Mouse (Mus musculus) liver, adult 2 months (tissue): ENCODE measurements around the gene Barx2.

Experiments used
- CTCF ChIP-seq: fragments of 200-500 bp; IDR thresholded peaks from 2 replicates; pipeline ENCODE4 v1.5.1; 2011; ENCODE audit warnings: low read depth, low read length, control low read depth
- POLR2A ChIP-seq: fragments of 200-500 bp; IDR thresholded peaks from 2 replicates; pipeline ENCODE4 v1.6.1; 2011; ENCODE audit warnings: low read length, control low read depth; ENCODE audit not compliant: insufficient read depth; ENCODE audit errors: extremely low read depth

DNA sequence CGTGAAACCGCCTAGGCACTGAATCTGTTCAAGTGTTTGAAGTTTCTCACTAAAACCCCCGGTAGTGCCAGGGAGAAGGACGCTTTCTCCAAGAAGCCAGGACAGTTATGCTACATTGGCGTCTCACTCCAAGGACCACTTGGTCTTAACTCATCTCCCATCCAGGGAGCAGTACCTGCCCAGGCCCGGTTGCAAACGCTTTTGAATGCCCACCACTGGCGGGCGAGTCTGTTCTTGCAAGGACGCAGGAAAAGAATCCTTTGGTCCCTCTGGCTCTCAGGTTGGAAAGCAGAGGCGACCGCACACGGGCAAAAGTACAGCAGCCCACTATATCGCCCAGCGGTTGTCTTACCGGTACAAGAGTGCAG, 725 bp downstream of the Barx2 start:
- TF ChIP-seq CTCF (no peak), POLR2A (no peak)
